8 mouse cellular contexts compared by ENCODE assay signal in the genomic region with DNA sequence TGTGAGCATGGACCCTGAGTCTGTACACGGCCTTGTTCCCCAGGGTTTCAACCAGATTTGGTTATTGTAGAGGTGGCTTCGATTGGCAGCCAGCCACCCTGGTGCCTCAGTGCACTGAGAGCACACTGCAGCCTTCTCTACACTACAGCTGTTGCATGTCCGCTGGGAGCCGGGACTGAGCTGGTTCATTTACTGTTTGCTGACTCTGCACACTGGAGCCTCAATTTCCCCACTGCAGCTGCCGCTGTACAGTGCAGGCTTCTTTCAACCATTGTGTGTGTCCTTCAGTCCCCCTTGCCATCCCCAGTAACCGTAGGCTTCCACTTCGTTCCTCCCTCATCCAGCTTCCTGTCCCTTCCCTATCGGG. TPM values are rescaled to one million over a fixed set of nuclear protein-coding genes. Genes with fewer than 3 reads are reported as not detected.
DNase-seq lines count a peak whose midpoint lies in the region; ATAC-seq and TF ChIP-seq lines count a peak whose summit lies in the region.
"Had no signal": no experiment of that assay in that cellular context is flagged by ENCODE, and none has a peak within 500 bp of the region (broad histone marks: within the 10 kb centered on the region; RNA-seq: fewer than 3 reads in every experiment).

No protein-coding gene starts in this region.

- peak in 1 of 2 experiments; percentile 22 for DNase-seq in left cerebral cortex, adult 2 months (ENCODE audit: extremely low spot score in 1 of 2, low spot score in 2 of 2)
- no peak for DNase-seq in left cerebral cortex, adult 9 months (ENCODE audit: low spot score in 2 of 2)
- peak; percentile 80 for DNase-seq in embryonic facial prominence, embryonic 14.5 days (ENCODE audit: low spot score)
- DNase-seq in kidney, postnatal 25 days = peak; percentile 24 to 39
- DNase-seq in thymus, postnatal 10 days (ENCODE audit: low spot score in 2 of 2) = no peak

- TF ChIP-seq CTCF in left cerebral cortex, adult 2 months (IDR thresholded peaks at IDR 0.05) = no peak
- no peak for TF ChIP-seq CTCF in bone marrow macrophage, adult 2 months (IDR thresholded peaks at IDR 0.05; ENCODE audit: low read depth, low read length)

- no peaks in the 10 kb centered on the region for H3K27me3 ChIP-seq in embryonic facial prominence, embryonic 14.5 days (replicated peaks; ENCODE audit: control insufficient read depth, insufficient read depth, low read length)
- no peaks in the 10 kb centered on the region for H3K27me3 ChIP-seq in neural tube, embryonic 15.5 days (replicated peaks)

- 11% methylated on average over 7 of the region's 8 CpGs for WGBS in embryonic facial prominence, embryonic 14.5 days
- WGBS in neural tube, embryonic 15.5 days = 3% methylated on average over 8 of the region's 8 CpGs

- H3K4me3 ChIP-seq in left cerebral cortex, adult 2 months = peak overlapping the region; percentile 89
- H3K4me3 ChIP-seq in bone marrow macrophage, adult 2 months (ENCODE audit: insufficient read depth, low read length) = peak overlapping the region; percentile 56
- peak overlapping the region; percentile 99 for H3K4me3 ChIP-seq in embryonic facial prominence, embryonic 14.5 days (ENCODE audit: low read depth, low read length)
- peak overlapping the region; percentile 92 for H3K4me3 ChIP-seq in neural tube, embryonic 15.5 days (replicated peaks)

- TF ChIP-seq POLR2A in bone marrow macrophage, adult 2 months (IDR thresholded peaks at IDR 0.05; ENCODE audit: borderline replicate concordance, low read depth, low read length) = no peak

- no peaks in the 10 kb centered on the region for H3K9me3 ChIP-seq in embryonic facial prominence, embryonic 14.5 days (ENCODE audit: control insufficient read depth, low read length)
- no peaks in the 10 kb centered on the region for H3K9me3 ChIP-seq in neural tube, embryonic 15.5 days (replicated peaks)

- peak overlapping the region; percentile 93; the same call in 1 of the 2 replicates for H3K9ac ChIP-seq in embryonic facial prominence, embryonic 14.5 days (ENCODE audit: low read depth, low read length)
- peak overlapping the region; percentile 98; the same call in 1 of the 2 replicates for H3K9ac ChIP-seq in neural tube, embryonic 15.5 days (replicated peaks)

- peak; percentile 56 for ATAC-seq in embryonic facial prominence, embryonic 14.5 days (ENCODE audit: low read depth)
- 0 out of 2 replicates have a peak, but pooled peaks have one; percentile 8 for ATAC-seq in neural tube, embryonic 15.5 days (ENCODE audit: low FRiP score)

- intact Hi-C loops in left cerebral cortex, adult 2 months (cut with DNase I) = loop anchor here (2.0 kb wide), 3 partner anchors 15 to 47 kb away; no protein-coding TSS in a partner anchor

- no peaks in the 10 kb centered on the region for H3K36me3 ChIP-seq in embryonic facial prominence, embryonic 14.5 days (ENCODE audit: control insufficient read depth, insufficient read depth, low read length)
- H3K36me3 ChIP-seq in neural tube, embryonic 15.5 days = no peaks in the 10 kb centered on the region

- peaks cover 17% of the 10 kb centered on the region for H3K4me1 ChIP-seq in bone marrow macrophage, adult 2 months (ENCODE audit: control insufficient read depth, insufficient read depth, low read length)
- H3K4me1 ChIP-seq in embryonic facial prominence, embryonic 14.5 days (ENCODE audit: control insufficient read depth, insufficient read depth, low read length) = peaks cover 36% of the 10 kb centered on the region
- H3K4me1 ChIP-seq in neural tube, embryonic 15.5 days = peaks cover 55% of the 10 kb centered on the region

- H3K4me2 ChIP-seq in embryonic facial prominence, embryonic 14.5 days (ENCODE audit: low read depth, low read length) = peak overlapping the region; percentile 88
- peak overlapping the region; percentile 94 for H3K4me2 ChIP-seq in neural tube, embryonic 15.5 days

- peak overlapping the region; percentile 95 for H3K27ac ChIP-seq in left cerebral cortex, adult 2 months
- H3K27ac ChIP-seq in bone marrow macrophage, adult 2 months (ENCODE audit: insufficient read depth, low read depth, low read length) = no peak overlapping the region
- peak overlapping the region; percentile 91 for H3K27ac ChIP-seq in embryonic facial prominence, embryonic 14.5 days (replicated peaks; ENCODE audit: low read depth, low read length)
- H3K27ac ChIP-seq in neural tube, embryonic 15.5 days (replicated peaks) = peak overlapping the region; percentile 99

RNA-seq across cellular contexts. Expression of a gene that starts 0.4 kb away (rescaled TPM):
- 100 to 1,000 TPM; 730 to 768 TPM for total RNA-seq in left cerebral cortex, adult 2 months (2021)
- 20.7 and 23.5 TPM in 2 replicates for polyA plus RNA-seq in bone marrow macrophage, adult 2 months (2012; ENCODE audit: insufficient read depth, insufficient read length, missing spikeins)
- 57.7 and 62.2 TPM in 2 replicates for polyA plus RNA-seq in embryonic facial prominence, embryonic 14.5 days (2014; fragmentation: Nextera tagmentation; extraction: Ambion mirVana)
- 104 and 125 TPM in 2 replicates for polyA plus RNA-seq in neural tube, embryonic 15.5 days (2015; fragmentation: Nextera tagmentation; extraction: Ambion mirVana)

RNA-seq across cellular contexts. Expression of a gene that starts 10.8 kb away (rescaled TPM):
- 100 to 1,000 TPM; 126 to 134 TPM for total RNA-seq in left cerebral cortex, adult 2 months (2021)
- 26.9 and 32.2 TPM in 2 replicates for polyA plus RNA-seq in bone marrow macrophage, adult 2 months (2012; ENCODE audit: insufficient read depth, insufficient read length, missing spikeins)
- polyA plus RNA-seq in embryonic facial prominence, embryonic 14.5 days (2014; fragmentation: Nextera tagmentation; extraction: Ambion mirVana) = 40.7 and 49.0 TPM in 2 replicates
- polyA plus RNA-seq in neural tube, embryonic 15.5 days (2015; fragmentation: Nextera tagmentation; extraction: Ambion mirVana) = 59.6 and 60.9 TPM in 2 replicates

RNA-seq across cellular contexts. Expression of a gene that starts 35.1 kb away (rescaled TPM):
- 100 to 1,000 TPM in 1 of 2 experiments, 10 to 100 TPM in 1; 91.9 to 153 TPM for total RNA-seq in left cerebral cortex, adult 2 months (2021)
- 7.4 and 8.2 TPM in 2 replicates for polyA plus RNA-seq in bone marrow macrophage, adult 2 months (2012; ENCODE audit: insufficient read depth, insufficient read length, missing spikeins)
- polyA plus RNA-seq in embryonic facial prominence, embryonic 14.5 days (2014; fragmentation: Nextera tagmentation; extraction: Ambion mirVana) = 1.1 and 1.9 TPM in 2 replicates
- 3.8 and 4.0 TPM in 2 replicates for polyA plus RNA-seq in neural tube, embryonic 15.5 days (2015; fragmentation: Nextera tagmentation; extraction: Ambion mirVana)

RNA-seq across cellular contexts. Expression of a gene that starts 38.9 kb away (rescaled TPM):
- not detected for total RNA-seq in left cerebral cortex, adult 2 months (2021)
- not detected in 2 replicates for polyA plus RNA-seq in bone marrow macrophage, adult 2 months (2012; ENCODE audit: insufficient read depth, insufficient read length, missing spikeins)
- not detected in 2 replicates for polyA plus RNA-seq in embryonic facial prominence, embryonic 14.5 days (2014; fragmentation: Nextera tagmentation; extraction: Ambion mirVana)
- not detected in 2 replicates for polyA plus RNA-seq in neural tube, embryonic 15.5 days (2015; fragmentation: Nextera tagmentation; extraction: Ambion mirVana)
- total RNA-seq: neutrophil, adult 5-6 weeks had no signal

RNA-seq across cellular contexts. Expression of a gene that starts 55.3 kb away (rescaled TPM):
- 100 to 1,000 TPM; 178 to 192 TPM for total RNA-seq in left cerebral cortex, adult 2 months (2021)
- polyA plus RNA-seq in bone marrow macrophage, adult 2 months (2012; ENCODE audit: insufficient read depth, insufficient read length, missing spikeins) = 78.4 and 79.3 TPM in 2 replicates
- polyA plus RNA-seq in embryonic facial prominence, embryonic 14.5 days (2014; fragmentation: Nextera tagmentation; extraction: Ambion mirVana) = 18.1 and 18.5 TPM in 2 replicates
- polyA plus RNA-seq in neural tube, embryonic 15.5 days (2015; fragmentation: Nextera tagmentation; extraction: Ambion mirVana) = 27.5 and 30.1 TPM in 2 replicates

Comparison
In these comparisons a context has a peak if more than half of its experiments do, and no peak if none do; other contexts are left out.
1. DNase-seq: peak in embryonic facial prominence, embryonic 14.5 days (single experiment) and kidney, postnatal 25 days (2 of 2); none in left cerebral cortex, adult 9 months (0 of 2) and thymus, postnatal 10 days (0 of 2).
2. Peak in every context shown above with its lines, with median percentiles within 50 percentile points of each other: H3K4me3 ChIP-seq.